Mouse (Mus musculus) splenic B cell, adult 2 months (primary cell): ENCODE measurements at regions not wholly inside any gene's neighbourhood (a gene's known extent, or its start where the extent isn't known, plus 50 kb on each side); places are given as distances from the start of the nearest gene placed in this dataset.

Experiments used
- DNase-seq: peaks from one replicate; pipeline ENCODE4 v3.0.0-alpha.2; 2011; ENCODE audit warnings: low read depth, low spot score
- H3K27me3 ChIP-seq: 2 replicates; pipeline ENCODE4 v1.6.1; 2012; ENCODE audit warnings: mild to moderate bottlenecking, low read length, moderate library complexity, mixed read lengths; ENCODE audit not compliant: control insufficient read depth, poor library complexity, insufficient read depth, severe bottlenecking
- H3K36me3 ChIP-seq: 2 replicates; pipeline ENCODE4 v1.6.1; 2012; ENCODE audit warnings: mild to moderate bottlenecking, low read length, moderate library complexity, mixed read lengths; ENCODE audit not compliant: control insufficient read depth, poor library complexity, insufficient read depth, severe bottlenecking

GRCm38 (mm10) chr13:71150092-71150491 is 308.5 kb upstream of the Adamts16 start:
- H3K36me3 ChIP-seq: no peaks in the 10 kb centered on the region
- no peak for DNase-seq
- no peaks in the 10 kb centered on the region for H3K27me3 ChIP-seq

DNA sequence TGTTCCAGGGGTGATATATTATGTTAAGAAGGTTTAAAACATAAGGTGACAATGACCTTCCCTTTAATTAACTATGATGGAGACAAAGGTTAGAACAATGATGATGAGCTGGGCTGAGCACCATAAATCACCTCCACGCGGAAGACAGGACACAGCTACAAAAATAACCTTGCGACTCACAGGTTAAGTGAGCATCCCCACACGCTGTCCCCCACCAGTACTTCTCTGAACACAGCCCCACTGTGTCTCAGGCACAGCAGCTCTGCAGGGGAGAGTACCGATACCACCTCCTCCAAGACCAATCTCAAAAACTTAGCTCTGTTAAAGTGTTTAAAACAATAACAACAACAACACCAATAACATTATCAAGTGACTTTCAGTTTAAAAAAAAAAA is 307.7 kb upstream of the Adamts16 start:
- DNase-seq: no peak
- no peaks in the 10 kb centered on the region for H3K27me3 ChIP-seq

DNA sequence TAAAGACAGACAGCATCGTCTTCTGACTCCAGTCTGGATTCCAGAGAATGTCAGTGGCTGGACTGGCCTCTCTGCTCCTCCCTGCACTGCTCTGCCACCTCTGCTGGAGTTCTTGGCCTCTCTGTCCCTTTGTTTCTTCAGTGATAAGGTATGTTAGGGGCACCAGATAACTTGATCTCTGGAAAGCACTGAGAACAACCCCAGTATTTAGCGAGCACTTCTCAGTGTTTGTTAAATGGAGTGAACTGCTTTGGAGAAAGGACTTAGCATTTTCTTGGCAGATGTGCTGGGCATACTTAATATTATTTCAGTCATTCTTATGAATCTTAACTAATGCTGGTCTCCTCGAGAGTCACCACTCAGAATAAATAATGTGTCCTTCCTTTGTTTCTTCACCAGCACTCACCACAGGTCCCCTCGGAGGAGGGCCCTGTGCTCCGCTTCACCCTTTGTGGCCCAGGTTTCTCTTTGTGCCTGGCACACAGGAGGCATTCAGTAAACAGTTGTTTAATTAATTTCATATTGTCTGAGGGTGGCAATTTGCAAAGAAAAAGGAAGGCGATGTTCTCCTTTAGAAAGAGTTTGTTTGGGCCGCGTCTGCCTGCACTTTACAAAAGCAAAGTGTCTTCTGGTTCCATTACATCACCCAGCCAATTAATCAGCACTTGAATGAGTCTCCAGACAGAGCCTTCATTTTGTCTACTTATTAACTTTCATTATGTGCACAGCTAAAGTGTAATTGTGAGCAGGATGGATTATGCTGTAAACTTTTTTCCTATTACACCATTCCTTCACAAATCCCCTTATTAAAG is 307.1 kb upstream of the Adamts16 start:
- Histone ChIP-seq H3K27me3 (no peaks in the 10 kb centered on the region), H3K36me3 (no peaks in the 10 kb centered on the region)
- DNase-seq: no peak

More for the DNA sequence above, 307.7 kb upstream of the Adamts16 start:
- no peaks in the 10 kb centered on the region for H3K36me3 ChIP-seq

DNA sequence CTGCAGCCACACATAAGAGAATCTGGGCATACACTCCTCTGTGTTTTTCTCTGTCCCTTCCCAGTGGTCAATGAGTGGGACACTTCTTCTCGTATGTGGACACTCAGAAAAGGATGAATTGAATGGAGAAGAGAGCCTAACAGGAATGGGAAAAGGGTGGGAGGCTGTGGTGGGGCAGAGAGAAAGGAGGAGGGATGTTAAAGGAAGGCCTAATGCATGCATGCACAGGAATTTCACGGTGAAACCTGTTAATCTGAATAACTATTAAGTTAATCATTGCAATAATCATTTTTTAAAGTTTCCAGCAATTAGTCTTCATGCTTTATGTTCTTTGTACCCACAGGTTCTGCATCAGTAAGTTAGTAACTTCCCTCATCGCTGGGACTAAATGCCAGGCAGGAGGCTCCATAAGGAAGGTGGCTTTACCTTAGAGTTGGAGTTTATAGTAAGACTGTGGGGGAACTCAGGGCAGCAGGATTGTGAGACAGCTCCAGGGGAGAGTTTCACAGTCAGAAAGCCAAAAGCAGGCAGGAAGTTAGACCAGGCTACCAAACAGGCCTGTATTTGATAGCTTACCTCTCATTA is 305.3 kb upstream of the Adamts16 start:
- Histone ChIP-seq H3K36me3 (no peaks in the 10 kb centered on the region), H3K27me3 (no peaks in the 10 kb centered on the region)
- no peak for DNase-seq

- DNase-seq: no peak
- Histone ChIP-seq H3K27me3 (no peaks in the 10 kb centered on the region), H3K36me3 (no peaks in the 10 kb centered on the region)
These were observed 297.2 kb upstream of the Adamts16 start for GRCm38 (mm10) chr13:71138745-71139312.

GRCm38 (mm10) chr13:71135940-71136632 is 294.5 kb upstream of the Adamts16 start:
- Histone ChIP-seq H3K36me3 (no peaks in the 10 kb centered on the region), H3K27me3 (no peaks in the 10 kb centered on the region)
- DNase-seq: no peak

DNA sequence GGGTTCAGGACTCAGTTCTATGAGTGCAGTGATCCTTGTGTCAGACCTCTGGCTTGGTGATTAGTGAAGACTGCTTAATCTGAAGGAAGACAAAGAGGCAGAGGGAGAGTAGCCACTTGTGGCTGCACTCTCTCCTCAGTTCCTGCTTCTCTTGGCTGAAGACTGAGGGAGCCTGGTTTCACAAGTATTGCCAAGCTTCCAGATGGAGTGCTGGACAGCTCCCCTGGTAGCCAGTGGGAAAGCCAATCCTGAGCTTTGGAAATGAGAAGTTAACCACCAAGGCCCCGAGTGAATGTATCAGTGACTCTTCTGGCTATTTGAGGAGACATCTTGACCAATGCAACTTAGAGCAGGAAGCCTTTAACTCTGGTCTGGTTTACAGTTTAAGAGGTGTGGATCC is 279.9 kb upstream of the Adamts16 start:
- no peak for DNase-seq
- Histone ChIP-seq H3K27me3 (no peaks in the 10 kb centered on the region), H3K36me3 (no peaks in the 10 kb centered on the region)

GRCm38 (mm10) chr13:71108175-71108574 is 266.6 kb upstream of the Adamts16 start:
- DNase-seq: no peak

GRCm38 (mm10) chr13:71105229-71105838 is 263.7 kb upstream of the Adamts16 start:
- Histone ChIP-seq H3K36me3 (no peaks in the 10 kb centered on the region), H3K27me3 (no peaks in the 10 kb centered on the region; the same call in 1 of the 2 replicates)
- no peak for DNase-seq

More at GRCm38 (mm10) chr13:71108175-71108574, 266.6 kb upstream of the Adamts16 start:
- H3K27me3 ChIP-seq: no peaks in the 10 kb centered on the region; the same call in 1 of the 2 replicates
- no peaks in the 10 kb centered on the region for H3K36me3 ChIP-seq

GRCm38 (mm10) chr13:71104419-71105228 is 263.0 kb upstream of the Adamts16 start:
- H3K27me3 ChIP-seq: no peaks in the 10 kb centered on the region
- DNase-seq: no peak
- no peaks in the 10 kb centered on the region for H3K36me3 ChIP-seq

GRCm38 (mm10) chr13:71084301-71084700 is 242.7 kb upstream of the Adamts16 start:
- DNase-seq: no peak
- Histone ChIP-seq H3K36me3 (no peaks in the 10 kb centered on the region), H3K27me3 (no peaks in the 10 kb centered on the region)

DNA sequence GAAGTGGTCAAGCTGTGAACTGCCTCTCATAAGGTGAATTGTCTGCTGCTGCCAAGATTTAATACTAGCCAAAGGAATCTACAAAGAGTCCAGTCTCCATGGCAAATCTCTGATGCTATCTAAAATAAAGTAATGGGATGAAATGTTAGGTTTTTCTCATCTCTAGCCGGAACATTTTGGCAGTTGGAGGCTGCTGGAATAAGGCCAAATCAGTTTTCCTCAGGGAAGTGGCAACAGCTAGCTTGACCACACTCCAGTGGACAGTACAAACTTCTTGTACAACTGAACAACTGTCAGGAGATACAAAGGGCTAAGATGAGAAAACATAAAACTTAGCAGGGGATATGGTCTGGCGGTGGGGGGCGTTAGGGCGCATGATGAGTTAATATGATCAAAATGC is 234.3 kb upstream of the Adamts16 start:
- H3K27me3 ChIP-seq: no peaks in the 10 kb centered on the region
- no peaks in the 10 kb centered on the region for H3K36me3 ChIP-seq
- no peak for DNase-seq

- Histone ChIP-seq H3K27me3 (no peaks in the 10 kb centered on the region), H3K36me3 (no peaks in the 10 kb centered on the region)
- DNase-seq: no peak
These were observed 232.4 kb upstream of the Adamts16 start for GRCm38 (mm10) chr13:71074012-71074411.

- no peaks in the 10 kb centered on the region for H3K27me3 ChIP-seq
- no peak for DNase-seq
- no peaks in the 10 kb centered on the region for H3K36me3 ChIP-seq
These were observed 227.2 kb upstream of the Adamts16 start for GRCm38 (mm10) chr13:71068757-71069201.
